Mouse (Mus musculus): Measurements from ENCODE around the gene Dgkz.

Gene Dgkz

DNA sequence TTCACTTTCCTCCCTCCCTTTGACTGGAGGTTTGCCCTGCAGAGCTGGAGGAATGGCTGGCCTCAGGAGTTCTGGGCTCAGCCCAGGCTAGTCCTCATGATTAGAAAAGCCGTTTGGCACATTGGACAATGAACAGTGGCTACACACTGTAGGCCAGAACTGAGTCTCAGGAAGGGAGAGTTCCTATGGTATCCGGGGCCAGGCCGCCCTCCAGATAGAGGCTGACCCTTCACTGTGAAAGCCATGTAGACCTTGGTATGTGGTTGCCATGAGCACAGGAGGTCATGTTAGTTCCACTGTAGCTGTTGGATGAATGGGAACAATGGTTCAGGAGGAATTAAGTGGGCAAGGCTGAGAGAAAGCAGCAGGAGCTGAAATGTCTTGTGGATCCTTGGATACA, 17.7 kb upstream of the Dgkz start:
- no peak for DNase-seq (ENCODE audit: low spot score)

DNA sequence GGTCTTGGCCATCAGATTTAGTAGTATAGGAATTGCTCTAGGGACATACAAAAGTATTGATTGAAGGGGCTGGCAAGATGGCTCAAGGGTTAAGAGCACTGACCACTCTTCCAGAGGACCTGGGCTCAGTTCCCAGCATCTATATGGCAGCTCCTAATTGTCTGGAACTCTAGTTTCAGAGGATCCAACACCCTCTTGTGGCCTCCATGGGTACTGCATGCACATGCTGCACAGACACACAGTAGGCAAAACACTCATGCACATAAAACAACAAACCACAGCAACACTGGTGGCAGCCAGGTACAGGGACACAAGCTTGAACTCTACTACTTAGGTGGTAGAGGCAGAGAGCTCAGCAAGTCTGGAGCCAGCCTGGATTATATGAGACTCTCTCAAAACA, 14.1 kb upstream of the Dgkz start:
- DNase-seq (ENCODE audit: low spot score), result no peak

DNA sequence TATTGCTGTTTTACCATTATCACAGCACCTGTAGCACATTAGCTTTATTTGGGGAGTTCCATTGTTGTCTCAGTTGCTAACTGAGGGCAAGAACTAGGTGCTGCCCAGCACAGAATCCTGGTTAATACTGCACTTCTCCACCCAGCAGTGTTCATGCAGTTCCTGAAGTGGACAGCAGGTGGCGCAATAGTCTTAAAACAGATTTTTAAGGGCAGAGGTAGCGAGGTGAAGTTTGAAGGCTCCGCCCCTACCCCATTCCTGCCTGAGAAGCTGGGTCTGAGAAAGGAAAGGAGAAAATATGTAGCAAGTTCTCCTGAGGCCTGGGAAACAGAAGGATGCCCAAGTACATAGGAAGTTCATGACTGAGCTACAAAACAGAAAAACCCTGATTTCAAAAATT, 11.9 kb upstream of the Dgkz start:
- peak; percentile 95 for DNase-seq (ENCODE audit: low spot score)

DNA sequence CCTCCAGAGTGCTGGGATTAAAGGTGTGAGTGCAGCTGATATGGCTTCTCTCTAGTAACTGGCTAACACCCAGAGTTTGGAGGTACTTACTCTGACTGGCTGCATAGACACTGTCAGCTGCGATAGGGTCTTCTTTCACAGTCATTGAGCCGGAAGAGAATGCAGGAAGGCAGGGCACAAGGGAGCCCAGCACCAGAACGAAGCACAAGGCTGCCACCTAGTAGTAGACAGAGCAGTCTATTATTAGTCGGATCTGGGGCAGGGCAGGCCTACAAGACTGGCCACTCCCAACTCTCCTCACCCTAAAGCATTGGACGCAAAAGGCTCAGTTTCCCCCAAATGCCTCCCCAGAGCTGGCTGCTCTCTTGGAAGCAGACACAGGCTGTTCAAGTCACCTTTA, 10.4 kb upstream of the Dgkz start:
- peak; percentile 72 for DNase-seq (ENCODE audit: low spot score)

DNA sequence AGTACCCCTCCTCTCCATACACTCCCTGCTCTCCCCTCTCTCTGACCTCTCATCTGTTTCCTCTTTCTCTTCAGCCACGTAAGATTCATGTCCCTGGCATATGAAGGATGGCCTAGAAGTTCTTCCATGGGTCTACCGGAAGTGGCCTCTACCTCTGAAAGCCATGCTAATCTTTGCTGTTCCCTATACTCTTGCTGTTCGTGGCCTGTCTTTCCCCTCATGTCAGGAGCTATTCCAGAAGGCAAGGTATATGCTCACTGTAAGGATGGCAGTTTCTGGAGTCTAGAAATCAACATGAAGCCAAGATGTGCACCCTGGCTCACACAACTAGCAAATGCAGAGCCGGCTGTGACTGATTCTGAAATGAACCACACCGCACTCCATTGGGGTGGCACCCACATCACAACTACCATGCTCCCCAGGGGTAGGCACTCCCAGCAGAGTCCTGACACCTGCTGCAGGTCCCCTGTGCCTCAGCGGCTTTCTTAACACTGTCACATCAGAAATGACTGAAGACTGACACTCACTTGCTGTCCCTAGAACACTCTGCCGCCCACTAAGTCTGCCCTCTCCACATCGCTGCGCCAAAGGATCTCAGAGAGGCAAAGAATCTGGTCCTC, 9.4 kb upstream of the Dgkz start:
- no peak for DNase-seq (ENCODE audit: low spot score)

DNA sequence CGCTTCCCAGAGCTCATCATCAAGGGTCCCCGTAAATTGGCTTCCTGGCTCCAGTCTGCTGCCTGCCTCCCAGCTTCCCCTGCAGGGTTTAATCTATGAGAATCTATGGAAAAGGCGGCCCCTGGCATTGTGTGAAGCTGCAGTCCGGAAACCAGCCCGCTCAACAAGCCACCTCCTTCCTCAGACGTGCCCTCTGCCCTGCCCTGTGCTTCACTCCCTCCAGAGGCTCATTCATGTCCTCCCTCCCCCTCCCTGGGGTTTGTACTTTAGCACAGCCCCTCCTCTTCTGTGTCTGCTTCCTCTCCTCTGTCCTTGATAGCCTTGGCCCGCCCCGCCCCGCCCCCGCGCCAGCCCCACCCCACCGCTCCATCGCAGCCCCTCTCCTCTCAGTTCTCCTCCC, 8.8 kb upstream of the Dgkz start:
- DNase-seq (ENCODE audit: low spot score), result peak; percentile 95

DNA sequence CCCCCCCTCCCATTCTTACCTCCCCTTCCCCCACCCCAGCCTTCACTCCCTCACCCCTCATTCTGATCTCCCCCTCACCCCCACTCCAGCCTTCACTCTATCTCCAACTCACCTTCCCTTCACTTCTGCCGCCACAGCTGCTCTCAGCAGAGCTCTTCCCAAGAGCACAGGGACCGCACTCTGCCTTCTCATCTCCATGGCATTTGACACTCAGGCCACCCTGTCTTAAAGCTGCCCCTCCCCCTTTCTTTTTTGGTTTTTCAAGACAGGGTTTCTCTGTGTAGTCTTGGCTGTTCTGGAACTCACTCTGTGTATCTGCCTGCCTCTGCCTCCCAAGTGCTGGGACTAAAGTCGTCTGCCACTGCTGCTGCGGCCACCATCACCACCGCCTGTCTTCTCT, 5.2 kb upstream of the Dgkz start:
- peak; percentile 68 for DNase-seq (ENCODE audit: low spot score)

DNA sequence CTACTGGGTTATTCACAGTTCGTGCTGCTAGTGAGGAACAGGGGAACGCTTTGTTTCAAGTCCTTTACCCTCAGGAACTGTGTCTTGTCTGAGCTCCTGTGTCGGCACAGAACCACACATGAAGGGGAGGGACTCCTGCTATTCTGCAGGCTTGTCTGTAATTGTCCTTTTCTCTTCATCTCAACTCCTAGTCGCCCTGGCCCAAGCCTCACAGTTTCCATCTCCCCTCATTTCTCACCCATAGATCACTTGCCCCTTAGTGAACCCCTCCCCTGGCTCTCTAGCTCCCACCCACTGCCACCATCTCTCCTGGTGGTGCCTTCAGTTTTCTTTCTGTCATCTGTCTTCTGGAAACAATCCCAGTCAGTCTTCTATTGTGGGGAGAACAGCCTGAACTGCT, 4.6 kb upstream of the Dgkz start:
- DNase-seq (ENCODE audit: low spot score), result peak; percentile 67

DNA sequence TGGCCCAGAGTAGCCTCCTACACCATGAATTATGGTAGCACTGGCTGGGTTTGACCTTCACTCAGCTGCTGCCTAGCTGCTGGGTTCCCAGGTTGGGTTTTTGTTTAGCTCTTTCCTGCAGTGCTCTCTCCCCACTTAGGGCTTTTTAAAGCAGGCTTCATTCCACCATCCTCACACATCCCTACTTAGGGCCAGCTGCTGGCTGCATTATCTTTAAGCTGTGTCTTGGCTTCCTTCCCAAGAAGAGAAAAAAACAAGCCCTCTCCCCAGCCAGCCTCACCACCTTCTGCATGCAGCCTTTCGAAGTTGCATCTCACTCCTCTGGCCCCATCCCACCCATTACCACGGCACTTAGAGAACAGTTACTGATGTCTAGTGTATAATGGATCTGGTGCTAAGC, 2.9 kb upstream of the Dgkz start:
- DNase-seq (ENCODE audit: low spot score), result no peak

DNA sequence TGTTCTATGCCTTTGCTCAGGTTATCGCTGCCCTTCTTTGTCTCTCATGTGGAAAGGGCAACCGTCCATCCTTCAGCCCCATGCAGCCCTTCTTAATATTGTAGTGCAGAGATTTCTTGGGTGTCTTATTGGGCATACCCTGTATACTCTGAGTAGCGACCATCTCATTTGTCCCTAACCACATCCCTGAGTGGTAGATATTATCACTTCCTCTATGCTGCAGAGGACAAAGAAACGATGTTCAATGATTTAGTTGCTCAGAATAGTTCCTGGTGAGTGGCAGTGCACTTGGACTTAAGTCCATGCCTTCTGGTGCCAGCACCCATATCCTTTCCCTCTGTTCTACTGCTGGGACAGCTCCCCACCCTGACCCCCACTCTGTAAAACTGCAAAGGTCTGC, 2.3 kb upstream of the Dgkz start:
- DNase-seq (ENCODE audit: low spot score), result no peak

DNA sequence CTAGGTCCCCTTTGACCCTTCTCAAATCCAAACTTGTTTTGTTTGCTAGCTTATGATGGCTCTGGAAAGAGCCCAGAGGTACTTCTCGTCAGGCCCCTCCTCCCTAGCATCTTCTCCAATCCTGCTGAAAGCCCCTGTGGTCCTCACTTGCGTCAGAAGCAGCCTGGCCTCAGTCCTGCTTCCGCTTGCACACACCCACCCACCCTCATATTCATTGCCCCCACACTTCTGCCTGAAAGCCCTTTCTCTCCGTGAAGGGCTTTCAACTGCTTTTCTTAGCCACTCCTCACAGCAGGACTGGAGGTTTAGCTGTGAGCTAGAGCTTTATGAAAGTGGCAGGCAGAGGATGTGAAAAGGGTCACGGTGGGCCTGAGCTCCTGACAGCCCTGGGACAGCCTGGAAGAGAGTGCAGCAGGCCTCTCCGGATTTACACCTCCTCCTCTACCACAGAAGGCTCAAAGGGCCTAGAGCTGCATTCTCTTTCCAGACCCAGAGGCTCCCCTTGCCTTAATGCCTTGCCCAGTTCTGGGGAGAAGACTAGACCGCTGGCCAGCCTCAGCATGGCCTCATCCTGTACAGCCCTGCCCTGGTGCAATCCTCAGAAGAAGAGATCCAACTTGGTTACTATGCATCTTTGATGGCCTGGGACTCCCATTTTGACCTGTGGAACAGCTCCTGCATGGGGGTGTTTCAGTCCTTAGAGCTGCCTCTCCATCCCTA, 2.1 kb downstream of the Dgkz start:
- DNase-seq (ENCODE audit: low spot score), result no peak

DNA sequence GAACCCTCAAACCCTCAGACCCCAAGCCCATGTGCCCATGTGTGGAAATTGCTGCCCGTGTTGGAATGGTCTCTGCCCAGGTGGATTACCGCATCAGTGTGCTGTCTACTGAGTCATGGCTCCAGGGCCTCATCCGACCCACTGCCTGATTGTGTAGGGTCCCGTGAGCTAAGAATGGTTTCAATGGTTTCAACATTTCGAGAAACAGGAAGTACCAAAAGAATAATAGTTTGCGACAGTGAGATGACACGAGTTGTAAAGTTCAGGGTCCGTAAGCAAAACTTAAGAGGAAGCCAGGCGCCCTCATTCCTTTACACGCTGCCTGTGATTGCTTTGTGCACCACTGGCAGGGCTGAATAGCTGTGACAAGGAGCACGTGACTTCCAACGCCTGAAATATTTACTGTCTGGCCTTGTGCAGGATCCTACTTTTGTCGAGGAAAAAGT, 3.5 kb downstream of the Dgkz start:
- DNase-seq (ENCODE audit: low spot score), result no peak

DNA sequence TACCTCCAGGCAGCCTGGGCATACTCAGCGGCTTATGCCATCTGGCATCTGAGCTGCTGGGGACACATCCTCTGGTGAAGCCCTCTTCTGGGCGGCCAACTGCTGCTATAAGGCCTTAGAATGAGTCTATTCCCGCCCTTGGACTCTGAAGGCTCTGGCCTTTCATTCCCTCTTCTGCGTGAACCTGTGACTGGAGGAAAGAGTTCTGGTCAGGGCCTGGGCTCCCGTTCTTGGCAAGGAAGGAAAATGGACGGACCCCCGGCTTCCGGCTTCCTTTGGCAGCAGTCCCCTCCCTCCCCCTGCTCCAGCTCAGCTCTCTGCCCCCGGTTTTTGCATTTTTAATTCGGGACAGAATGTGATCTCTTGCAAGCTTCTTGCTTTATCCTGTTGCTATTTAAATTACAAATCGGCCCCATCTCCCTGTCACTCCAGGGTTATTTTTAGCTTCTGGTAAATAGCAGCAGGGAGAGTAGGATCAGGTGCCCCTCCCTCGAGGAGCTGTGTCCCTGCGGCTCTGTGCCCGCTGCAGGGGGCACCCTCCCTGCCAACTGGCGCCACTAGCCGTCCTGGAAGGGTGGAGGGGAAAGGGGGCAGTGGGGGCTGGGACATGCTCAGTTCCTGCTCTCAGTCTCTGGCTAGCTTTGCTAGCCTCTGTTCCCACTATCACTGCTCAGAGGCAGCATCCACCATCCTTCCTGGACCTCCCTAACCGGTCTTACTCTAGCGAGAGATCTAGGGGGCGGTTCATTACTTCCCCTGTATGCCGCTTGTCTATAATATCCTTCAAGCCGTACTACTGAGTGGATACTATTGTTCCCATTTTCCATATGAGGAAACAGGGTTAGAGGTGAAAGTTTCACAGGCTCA, 4.2 kb downstream of the Dgkz start:
- DNase-seq (ENCODE audit: low spot score), result no peak

DNA sequence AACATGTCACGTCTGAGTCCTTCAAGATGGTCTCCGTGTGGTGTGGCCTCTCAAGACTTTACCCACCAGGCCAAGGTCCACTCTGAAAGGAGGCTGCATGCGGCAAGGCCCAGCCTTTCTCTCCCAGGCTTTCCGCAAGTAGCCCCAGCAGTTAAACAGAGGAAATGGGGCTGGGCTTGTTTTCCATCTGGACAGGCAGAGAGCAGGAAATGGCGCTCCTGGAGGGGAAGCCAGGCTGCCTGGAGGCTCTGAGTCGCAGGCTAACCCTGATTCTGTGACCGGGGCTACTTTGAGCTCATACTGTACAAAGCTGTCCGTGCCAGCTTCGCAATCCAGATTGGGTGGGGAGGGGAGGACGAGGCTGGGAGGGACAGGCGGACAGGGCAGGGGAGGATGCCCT, 7.7 kb downstream of the Dgkz start:
- no peak for DNase-seq (ENCODE audit: low spot score)

DNA sequence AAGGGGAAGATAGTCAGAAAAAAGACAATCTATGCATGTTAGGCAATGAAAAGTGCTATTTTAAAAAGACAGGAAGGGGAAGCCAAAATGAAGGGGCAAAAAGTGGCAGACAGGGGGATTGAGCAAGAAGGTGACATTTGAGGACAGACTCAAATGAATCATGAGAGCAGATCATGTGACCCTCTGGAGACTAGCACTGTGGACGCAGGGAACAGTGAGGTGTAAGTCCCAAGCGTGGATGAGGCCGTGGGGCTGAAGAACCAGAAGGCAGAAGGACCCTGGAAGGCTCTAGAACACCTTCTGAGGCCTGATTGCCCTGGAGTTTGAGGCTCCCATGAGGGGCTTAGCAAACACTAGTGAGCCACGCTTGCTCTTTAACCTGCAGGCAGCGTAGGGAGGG, 9.3 kb downstream of the Dgkz start:
- DNase-seq (ENCODE audit: low spot score), result no peak

DNA sequence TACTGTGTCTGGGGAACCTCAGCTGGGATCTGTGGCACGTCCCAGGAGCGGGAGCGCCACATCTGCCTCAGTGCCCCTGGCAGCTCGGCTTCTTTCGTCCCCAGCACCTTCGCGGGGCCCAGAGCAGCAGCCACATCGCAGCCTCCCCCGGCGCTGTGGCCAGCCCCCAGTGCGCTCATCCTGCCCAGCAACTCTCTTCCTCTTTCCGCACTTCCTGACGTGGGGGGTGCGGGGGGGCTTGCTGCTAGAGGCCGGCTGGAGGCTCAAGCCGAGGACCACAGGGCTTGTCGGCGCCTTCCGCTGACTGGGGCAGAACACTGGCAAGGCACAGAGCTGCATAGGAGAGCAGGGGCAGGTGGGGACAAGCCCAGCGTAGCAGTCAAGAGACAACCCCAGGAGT, 10.2 kb downstream of the Dgkz start:
- no peak for DNase-seq (ENCODE audit: low spot score)

DNA sequence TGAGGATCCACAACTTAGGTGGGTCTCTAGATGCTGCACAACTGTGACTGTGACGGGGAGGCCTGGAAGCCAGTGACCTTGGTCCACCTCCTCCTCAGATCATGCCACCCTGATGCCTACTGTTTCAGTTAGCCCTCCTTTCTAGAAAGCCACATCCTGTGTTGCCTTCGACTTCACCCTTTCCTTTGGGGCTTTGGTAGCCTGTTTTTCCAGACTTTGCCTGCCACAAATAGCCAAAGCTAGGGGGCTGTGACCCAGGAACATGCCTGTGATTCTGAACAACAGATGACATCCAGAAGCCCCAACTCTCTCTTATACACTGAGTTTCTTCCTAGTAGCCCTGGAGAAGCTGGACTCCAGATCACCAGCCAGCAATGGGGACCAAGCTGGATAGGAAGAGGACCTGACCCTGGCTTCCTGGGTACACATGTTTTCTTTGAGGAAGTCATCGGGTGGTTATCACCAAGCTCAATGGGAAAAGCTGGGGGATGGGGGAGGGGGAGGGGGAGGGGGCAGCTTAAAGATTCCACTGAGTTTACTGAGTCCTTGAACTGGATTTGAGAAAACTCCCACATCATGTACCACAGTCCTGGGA, 11.0 kb downstream of the Dgkz start:
- DNase-seq (ENCODE audit: low spot score), result no peak

DNA sequence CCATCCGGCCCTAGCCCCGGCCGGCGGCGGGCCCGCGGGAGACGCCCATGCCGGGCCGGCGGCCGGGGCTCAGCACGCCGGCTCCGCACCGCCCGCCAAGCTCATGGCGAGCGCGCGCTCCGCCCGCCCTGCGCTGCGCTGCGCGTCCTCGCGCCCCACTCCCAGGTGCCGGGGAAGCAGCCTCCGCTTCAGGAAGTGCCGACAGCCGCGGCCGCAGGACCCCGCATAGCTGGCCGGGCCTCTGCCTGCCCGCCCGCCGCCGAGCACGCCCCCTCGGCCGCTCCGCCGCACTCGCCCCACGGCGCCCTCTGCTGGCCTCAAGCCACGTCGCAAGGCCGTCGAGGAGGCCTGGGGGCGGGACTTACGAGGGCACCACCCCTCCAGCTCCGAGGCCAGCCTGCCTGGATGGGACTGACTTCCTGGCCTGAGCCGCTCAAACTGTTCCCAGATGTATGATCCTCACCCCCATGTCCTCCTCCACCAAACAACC, 12.2 kb downstream of the Dgkz start:
- DNase-seq (ENCODE audit: low spot score), result peak; percentile 94

DNA sequence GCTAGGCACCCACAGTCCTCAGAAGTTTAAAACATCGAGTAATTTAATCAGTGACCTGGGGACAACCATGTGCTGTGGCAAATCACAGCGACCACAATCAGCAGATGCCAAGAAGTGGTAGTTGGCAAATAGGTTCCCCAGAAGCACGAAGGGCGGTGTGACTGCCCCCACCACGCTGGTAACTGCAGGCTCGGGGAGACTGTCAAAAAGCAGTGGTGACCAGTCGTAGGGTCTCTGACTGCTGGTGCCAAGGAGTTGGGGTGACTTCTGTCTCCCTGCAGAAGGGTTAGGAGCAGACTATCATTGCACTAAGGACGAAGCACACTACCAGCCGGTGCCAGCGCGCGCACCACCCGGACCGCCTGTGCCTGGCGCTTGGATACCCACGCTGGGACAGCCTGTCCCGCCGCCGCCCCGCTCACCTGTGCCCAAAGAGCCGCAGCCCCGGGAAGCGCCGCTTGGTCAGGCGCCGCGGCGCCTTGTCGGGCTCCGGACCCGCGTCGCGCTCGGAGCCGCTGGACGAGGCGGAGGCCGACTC, 12.7 kb downstream of the Dgkz start:
- DNase-seq (ENCODE audit: low spot score), result no peak

DNA sequence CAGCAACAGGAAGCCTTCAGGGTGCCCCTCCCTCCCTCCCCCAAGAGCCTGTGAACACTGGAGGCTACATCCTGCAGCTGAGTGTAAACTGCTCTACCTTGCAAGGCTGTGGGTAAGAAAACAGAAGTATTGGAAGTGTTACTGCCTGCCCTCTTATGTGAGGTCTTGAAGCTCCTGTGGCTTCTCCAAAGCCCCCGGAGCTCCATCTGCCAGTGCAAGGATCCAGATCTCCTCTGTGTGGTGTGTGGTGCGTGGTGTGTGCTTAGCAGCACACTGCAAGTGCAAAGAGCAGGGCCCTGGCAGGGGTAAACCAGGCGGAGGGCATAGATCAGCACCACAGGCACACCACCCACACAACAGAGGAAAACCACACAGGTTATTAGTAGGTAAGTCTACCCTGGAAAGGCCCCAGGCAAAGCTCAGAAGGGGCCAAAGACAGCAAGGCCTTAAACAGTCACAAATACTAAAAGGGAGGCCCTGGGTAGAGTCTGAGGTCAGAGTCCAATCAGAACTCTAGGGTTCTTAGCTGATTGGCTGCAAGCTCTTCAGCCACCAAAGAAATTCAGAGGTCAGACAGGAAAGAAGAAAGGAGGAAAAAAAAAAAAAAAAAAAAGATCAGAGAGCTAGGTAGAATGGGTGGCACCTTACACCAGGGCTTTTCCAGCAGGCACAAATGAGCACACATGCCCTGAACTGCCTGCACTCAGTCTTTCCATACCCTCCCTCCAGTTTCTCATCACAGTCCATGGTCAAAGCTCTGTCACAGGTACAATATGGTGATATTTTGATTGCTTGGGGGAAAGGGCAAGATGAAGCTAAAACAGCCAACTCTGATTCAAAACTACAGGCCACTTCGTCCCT, 13.5 kb downstream of the Dgkz start:
- DNase-seq (ENCODE audit: low spot score), result no peak

DNA sequence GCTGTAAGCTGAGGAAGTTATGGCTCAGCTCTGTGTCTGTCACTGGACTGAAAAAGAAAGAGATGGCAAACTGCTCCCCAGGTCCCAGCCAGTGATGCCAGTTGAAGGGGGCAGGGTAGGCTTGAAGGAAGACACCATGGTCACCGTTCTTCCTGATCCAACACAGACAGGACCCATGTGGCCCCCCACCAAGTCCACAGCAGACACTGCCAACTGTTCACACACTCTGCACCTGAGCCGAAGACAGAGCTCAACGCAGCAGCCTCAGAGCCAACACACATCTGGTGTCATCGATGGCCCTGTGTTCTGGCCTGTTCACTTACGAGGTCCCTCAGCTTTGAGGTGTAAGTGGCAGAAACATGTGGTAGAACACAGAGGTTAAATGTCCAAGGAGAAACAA, 15.2 kb downstream of the Dgkz start:
- no peak for DNase-seq (ENCODE audit: low spot score)
